Mouse (Mus musculus) testis, adult 2 months (tissue): Measurements from ENCODE around the gene Ppp1r21. TPM values are rescaled to one million over a fixed set of nuclear protein-coding genes. Genes with fewer than 3 reads are reported as not detected.

Experiments used
- H3K27ac ChIP-seq: fragments of 200-500 bp; 2 replicates; pipeline ENCODE4 v1.5.1; 2012; ENCODE audit warnings: low read depth, low read length; ENCODE audit not compliant: control insufficient read depth, insufficient read depth
- H3K27me3 ChIP-seq: fragments of 200-500 bp; 2 replicates; pipeline ENCODE4 v1.6.1; 2012; ENCODE audit warnings: mild to moderate bottlenecking, low read length, moderate library complexity; ENCODE audit not compliant: control insufficient read depth, insufficient read depth
- H3K36me3 ChIP-seq: fragments of 200-500 bp; 2 replicates; pipeline ENCODE4 v1.6.1; 2012; ENCODE audit warnings: mild to moderate bottlenecking, low read length; ENCODE audit not compliant: control insufficient read depth, insufficient read depth
- H3K4me1 ChIP-seq: fragments of 200-500 bp; 2 replicates; pipeline ENCODE4 v1.6.1; 2012; ENCODE audit warnings: low read length; ENCODE audit not compliant: control insufficient read depth, insufficient read depth
- H3K4me3 ChIP-seq: fragments of 200-500 bp; 2 replicates; pipeline ENCODE4 v1.5.1; 2012; ENCODE audit warnings: low read depth, mild to moderate bottlenecking, low read length, moderate library complexity, mixed read lengths; ENCODE audit not compliant: control insufficient read depth
- CTCF ChIP-seq: fragments of 200-500 bp; IDR thresholded peaks from 2 replicates; pipeline ENCODE4 v1.5.1; 2012; ENCODE audit warnings: low read depth, mild to moderate bottlenecking, inconsistent platforms, low read length, moderate library complexity; ENCODE audit not compliant: control insufficient read depth, insufficient read depth, insufficient replicate concordance
- POLR2A ChIP-seq: fragments of 200-500 bp; IDR thresholded peaks from 2 replicates; pipeline ENCODE4 v1.6.1; 2012; ENCODE audit warnings: low read depth, mild to moderate bottlenecking, inconsistent platforms, low read length, moderate library complexity; ENCODE audit not compliant: control insufficient read depth
- polyA plus RNA-seq: library from polyadenylated mRNA; depleted of rRNA; stranded (reverse); fragments of >200 nt; gene quantifications from 2 replicates; pipeline ENCODE4 v1.2.3, GENCODE M21; 2012

Gene Ppp1r21
- polyA plus RNA-seq, 1 experiment, result 9.4 TPM

GRCm38 (mm10) chr17:88615492-88616155 lies 85.7 kb downstream of the Ppp1r21 start:
- Histone ChIP-seq H3K36me3 (no peaks in the 10 kb centered on the region), H3K27ac (no peak overlapping the region), H3K27me3 (no peaks in the 10 kb centered on the region), H3K4me1 (peaks cover 2% of the 10 kb centered on the region; the same call in 1 of the 2 replicates), H3K4me3 (no peak overlapping the region)
- TF ChIP-seq CTCF (no peak), POLR2A (no peak)

DNA sequence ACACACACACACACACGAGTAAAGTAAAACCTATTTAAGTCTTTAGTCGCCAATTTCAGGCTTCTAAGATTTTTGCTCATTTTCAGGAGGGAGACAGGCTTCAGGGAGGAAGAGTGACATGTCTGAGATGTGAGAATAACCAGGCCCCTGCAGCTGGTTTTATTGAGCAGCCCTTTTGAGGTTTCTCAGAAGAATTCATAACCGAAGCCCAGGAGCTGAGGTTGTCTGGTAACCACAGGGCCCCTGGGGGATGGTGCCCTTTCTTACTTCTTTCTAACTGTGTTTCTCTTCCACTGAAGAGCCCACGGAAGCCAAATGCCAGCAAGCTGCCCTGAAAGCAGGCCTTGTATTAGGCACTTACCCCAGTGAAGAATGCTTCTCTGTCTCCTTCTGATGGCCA lies 91.0 kb downstream of the Ppp1r21 start:
- H3K4me1 ChIP-seq, result peaks cover 6% of the 10 kb centered on the region
- no peak overlapping the region for H3K27ac ChIP-seq

GRCm38 (mm10) chr17:88621374-88621773 lies 91.5 kb downstream of the Ppp1r21 start:
- Histone ChIP-seq H3K27me3 (no peaks in the 10 kb centered on the region), H3K27ac (no peak overlapping the region), H3K36me3 (no peaks in the 10 kb centered on the region), H3K4me3 (no peak overlapping the region), H3K4me1 (peaks cover 10% of the 10 kb centered on the region)
- TF ChIP-seq POLR2A, result no peak
- no peak for TF ChIP-seq CTCF

More for the DNA sequence above, 91.0 kb downstream of the Ppp1r21 start:
- TF ChIP-seq POLR2A (no peak), CTCF (no peak)
- H3K4me3 ChIP-seq, result no peak overlapping the region
- H3K36me3 ChIP-seq, result no peaks in the 10 kb centered on the region
- H3K27me3 ChIP-seq, result no peaks in the 10 kb centered on the region

- Histone ChIP-seq H3K4me3 (no peak overlapping the region), H3K4me1 (peaks cover 14% of the 10 kb centered on the region), H3K27ac (no peak overlapping the region), H3K36me3 (no peaks in the 10 kb centered on the region), H3K27me3 (no peaks in the 10 kb centered on the region)
- no peak for TF ChIP-seq POLR2A
- TF ChIP-seq CTCF, result no peak
Measured at GRCm38 (mm10) chr17:88622711-88623110, 92.8 kb downstream of the Ppp1r21 start.

GRCm38 (mm10) chr17:88624386-88624785 lies 94.5 kb downstream of the Ppp1r21 start:
- H3K27ac ChIP-seq, result no peak overlapping the region
- peaks cover 16% of the 10 kb centered on the region for H3K4me1 ChIP-seq
- TF ChIP-seq POLR2A (no peak), CTCF (no peak)
- no peaks in the 10 kb centered on the region for H3K27me3 ChIP-seq
- no peaks in the 10 kb centered on the region for H3K36me3 ChIP-seq
- no peak overlapping the region for H3K4me3 ChIP-seq

GRCm38 (mm10) chr17:88625350-88625749 lies 95.4 kb downstream of the Ppp1r21 start:
- H3K4me3 ChIP-seq, result peak overlapping the region; percentile 21
- no peak overlapping the region for H3K27ac ChIP-seq
- no peaks in the 10 kb centered on the region for H3K27me3 ChIP-seq
- H3K36me3 ChIP-seq, result no peaks in the 10 kb centered on the region
- TF ChIP-seq POLR2A (peak; percentile 35; the same call in 1 of the 2 replicates), CTCF (no peak)
- peaks cover 17% of the 10 kb centered on the region for H3K4me1 ChIP-seq

GRCm38 (mm10) chr17:88625931-88626330 lies 96.0 kb downstream of the Ppp1r21 start:
- H3K36me3 ChIP-seq, result no peaks in the 10 kb centered on the region
- H3K27ac ChIP-seq, result peak overlapping the region; percentile 10; the same call in 1 of the 2 replicates
- no peaks in the 10 kb centered on the region for H3K27me3 ChIP-seq
- H3K4me1 ChIP-seq, result peaks cover 17% of the 10 kb centered on the region
- TF ChIP-seq POLR2A (no peak), CTCF (no peak)
- peak overlapping the region; percentile 21 for H3K4me3 ChIP-seq
